Mouse (Mus musculus) CH12.LX (cell line): ENCODE measurements around the gene Prkch. TPM values are rescaled to one million over a fixed set of nuclear protein-coding genes. Genes with fewer than 3 reads are reported as not detected.
A peak's percentile ranks its signal among the peaks of the same experiment; 100 is the strongest.

ENCODE experiments used
- DNase-seq: peaks from one replicate; pipeline ENCODE4 v3.0.0-alpha.2; 2013; ENCODE audit errors: extremely low read depth
- H3K27ac ChIP-seq: 2 replicates; pipeline ENCODE4 v1.5.1; 2012; ENCODE audit warnings: low read depth, mild to moderate bottlenecking, control low read depth, moderate library complexity; ENCODE audit not compliant: insufficient read depth
- H3K27me3 ChIP-seq: replicated peaks from 2 replicates; pipeline ENCODE3; 2012; ENCODE audit warnings: inconsistent platforms
- H3K36me3 ChIP-seq, 2 experiments: replicated peaks in 1 of 2; 2 replicates each; pipeline versions ENCODE3 to v1.6.1; 2012; ENCODE audit warnings: inconsistent platforms in 1 of 2, low read length in 1 of 2, mild to moderate bottlenecking in 1 of 2, mixed read lengths in 1 of 2, moderate library complexity in 1 of 2; ENCODE audit not compliant: control insufficient read depth in 1 of 2, insufficient read depth in 1 of 2
- H3K4me1 ChIP-seq, 2 experiments: 2 replicates each; pipeline ENCODE4 v1.6.1; 2012; ENCODE audit warnings: inconsistent platforms in 1 of 2, moderate library complexity in 1 of 2; ENCODE audit not compliant: insufficient read depth in 2 of 2, control insufficient read depth in 1 of 2
- H3K4me2 ChIP-seq: 2 replicates; pipeline ENCODE4 v1.6.1; 2012; ENCODE audit warnings: low read depth, mild to moderate bottlenecking, control low read depth; ENCODE audit not compliant: poor library complexity, insufficient read depth, severe bottlenecking
- H3K4me3 ChIP-seq, 3 experiments: fragments of 150-350 bp in 1 of 3; sonication (generic) in 1 of 3; replicated peaks in 1 of 3; 2 replicates each; pipeline versions ENCODE3 to v1.5.1; 2011 to 2012; ENCODE audit warnings: low read depth in 2 of 3, low read length in 2 of 3, mild to moderate bottlenecking in 2 of 3, moderate library complexity in 2 of 3, control low read depth in 1 of 3, improper control_type of control experiment in 1 of 3, inconsistent platforms in 1 of 3, mixed read lengths in 1 of 3; ENCODE audit not compliant: poor library complexity in 1 of 3
- H3K79me2 ChIP-seq: replicated peaks from 2 replicates; pipeline ENCODE4 v1.6.1; 2012; ENCODE audit warnings: mild to moderate bottlenecking, moderate library complexity; ENCODE audit not compliant: control insufficient read depth, poor library complexity, insufficient read depth, severe bottlenecking; ENCODE audit errors: extremely low read depth
- H3K9ac ChIP-seq: 2 replicates; pipeline ENCODE4 v1.6.1; 2012; ENCODE audit warnings: low read depth, mild to moderate bottlenecking, control low read depth, moderate library complexity; ENCODE audit not compliant: insufficient read depth
- H3K9me3 ChIP-seq: replicated peaks from 2 replicates; pipeline ENCODE3; 2012; ENCODE audit warnings: low read length, inconsistent platforms, mixed read lengths
- BHLHE40 ChIP-seq: IDR thresholded peaks from 2 replicates; pipeline ENCODE4 v1.6.1; 2011; ENCODE audit warnings: mild to moderate bottlenecking, low read depth, low read length, improper control_type of control experiment
- CHD1 ChIP-seq: IDR thresholded peaks from 2 replicates; pipeline ENCODE4 v1.6.1; 2012; ENCODE audit warnings: low read depth, low read length, improper control_type of control experiment, inconsistent platforms
- CHD2 ChIP-seq: IDR thresholded peaks from 2 replicates; pipeline ENCODE4 v1.6.1; 2011; ENCODE audit warnings: low read length, improper control_type of control experiment
- E2F4 ChIP-seq: IDR thresholded peaks from 2 replicates; pipeline ENCODE4 v1.6.1; 2011; ENCODE audit warnings: low read depth, low read length, improper control_type of control experiment; ENCODE audit not compliant: insufficient replicate concordance
- ETS1 ChIP-seq: conservative IDR thresholded peaks from 2 replicates; pipeline ENCODE4 v1.6.1; 2012; ENCODE audit warnings: low read depth, mild to moderate bottlenecking, inconsistent platforms, low read length, improper control_type of control experiment, moderate library complexity
- GABPA ChIP-seq: IDR thresholded peaks from 2 replicates; pipeline ENCODE4 v1.6.1; 2012; ENCODE audit warnings: low read depth, low read length, improper control_type of control experiment, inconsistent platforms; ENCODE audit not compliant: insufficient replicate concordance
- IRF4 ChIP-seq: IDR thresholded peaks from 2 replicates; pipeline ENCODE4 v1.6.1; 2014; ENCODE audit warnings: low read depth, mild to moderate bottlenecking, inconsistent platforms, low read length, improper control_type of control experiment
- JUN ChIP-seq: IDR thresholded peaks from 2 replicates; pipeline ENCODE4 v1.6.1; 2011; ENCODE audit warnings: low read depth, mild to moderate bottlenecking, low read length, improper control_type of control experiment, moderate library complexity; ENCODE audit not compliant: insufficient read depth
- JUND ChIP-seq: conservative IDR thresholded peaks from 2 replicates; pipeline ENCODE4 v1.6.1; 2011; ENCODE audit warnings: low read depth, low read length, improper control_type of control experiment
- KAT2A ChIP-seq: IDR thresholded peaks from 2 replicates; pipeline ENCODE4 v1.6.1; 2012; ENCODE audit warnings: low read length, improper control_type of control experiment, inconsistent platforms; ENCODE audit not compliant: insufficient replicate concordance
- MAX ChIP-seq: IDR thresholded peaks from 2 replicates; pipeline ENCODE4 v1.6.1; 2011; ENCODE audit warnings: low read length, improper control_type of control experiment
- MAZ ChIP-seq: IDR thresholded peaks from 2 replicates; pipeline ENCODE4 v1.6.1; 2012; ENCODE audit warnings: low read depth, mild to moderate bottlenecking, inconsistent platforms, low read length, improper control_type of control experiment, moderate library complexity
- MEF2A ChIP-seq: IDR thresholded peaks from 2 replicates; pipeline ENCODE4 v1.6.1; 2014; ENCODE audit warnings: low read depth, mild to moderate bottlenecking, inconsistent platforms, low read length, improper control_type of control experiment, borderline replicate concordance
- NELFE ChIP-seq: IDR thresholded peaks from 2 replicates; pipeline ENCODE4 v1.6.1; 2011; ENCODE audit warnings: low read depth, low read length, improper control_type of control experiment
- NRF1 ChIP-seq: IDR thresholded peaks from 2 replicates; pipeline ENCODE4 v1.6.1; 2014; ENCODE audit warnings: low read depth, mild to moderate bottlenecking, inconsistent platforms, low read length, improper control_type of control experiment, moderate library complexity
- PAX5 ChIP-seq: IDR thresholded peaks from 2 replicates; pipeline ENCODE4 v1.6.1; 2012; ENCODE audit warnings: low read length, inconsistent platforms, mixed read lengths
- POLR2A ChIP-seq: IDR thresholded peaks from 2 replicates; pipeline ENCODE4 v1.6.1; 2011; ENCODE audit warnings: low read depth, mild to moderate bottlenecking, improper control_type of control experiment, low read length
- POLR2AphosphoS2 ChIP-seq: IDR thresholded peaks from 2 replicates; pipeline ENCODE4 v1.6.1; 2011; ENCODE audit warnings: low read depth, low read length, improper control_type of control experiment
- RAD21 ChIP-seq: IDR thresholded peaks from 2 replicates; pipeline ENCODE4 v1.6.1; 2011; ENCODE audit warnings: low read depth, mild to moderate bottlenecking, low read length, improper control_type of control experiment, moderate library complexity
- RCOR1 ChIP-seq: conservative IDR thresholded peaks from 2 replicates; pipeline ENCODE4 v1.6.1; 2012; ENCODE audit warnings: low read depth, mild to moderate bottlenecking, inconsistent platforms, low read length, improper control_type of control experiment
- SIN3A ChIP-seq: IDR thresholded peaks from 2 replicates; pipeline ENCODE4 v1.6.1; 2012; ENCODE audit warnings: low read length, improper control_type of control experiment, inconsistent platforms
- TBP ChIP-seq: conservative IDR thresholded peaks from 2 replicates; pipeline ENCODE4 v1.6.1; 2011; ENCODE audit warnings: low read depth, low read length, improper control_type of control experiment
- TCF12 ChIP-seq: IDR thresholded peaks from 2 replicates; pipeline ENCODE4 v1.6.1; 2014; ENCODE audit warnings: low read depth, mild to moderate bottlenecking, inconsistent platforms, low read length, improper control_type of control experiment
- UBTF ChIP-seq: IDR thresholded peaks from 2 replicates; pipeline ENCODE4 v1.6.1; 2012; ENCODE audit warnings: low read depth, mild to moderate bottlenecking, inconsistent platforms, low read length, improper control_type of control experiment, moderate library complexity
- ZC3H11A ChIP-seq: IDR thresholded peaks from 2 replicates; pipeline ENCODE4 v1.6.1; 2012; ENCODE audit warnings: low read depth, mild to moderate bottlenecking, inconsistent platforms, low read length, improper control_type of control experiment
- ZKSCAN1 ChIP-seq: IDR thresholded peaks from 2 replicates; pipeline ENCODE4 v1.6.1; 2012; ENCODE audit warnings: low read depth, inconsistent platforms, low read length, improper control_type of control experiment, borderline replicate concordance
- ZMIZ1 ChIP-seq: IDR thresholded peaks from 2 replicates; pipeline ENCODE4 v1.6.1; 2012; ENCODE audit warnings: low read depth, mild to moderate bottlenecking, inconsistent platforms, low read length, improper control_type of control experiment
- ZNF384 ChIP-seq: IDR thresholded peaks from 2 replicates; pipeline ENCODE4 v1.6.1; 2012; ENCODE audit warnings: low read depth, low read length, improper control_type of control experiment, inconsistent platforms
- dilution Hi-C: fragments of 300-500 bp; cut with MboI; formaldehyde crosslinking; loops from 2 replicates; pipeline ENCODE4 v1.14.3; 2020; ENCODE audit warnings: low sequenced_read_pairs; ENCODE audit not compliant: extremely low pct_unique_long_range_greater_than_20kb, extremely low pct_ligation_motif_present
- in situ Hi-C: fragments of 300-500 bp; cut with MboI; formaldehyde crosslinking; loops from 3 replicates; pipeline ENCODE4 v1.14.3; 2019; ENCODE audit warnings: low sequenced_read_pairs, low pct_ligation_motif_present, low pct_unique_long_range_greater_than_20kb, mixed read lengths
- polyA plus RNA-seq: library from polyadenylated mRNA; unstranded; fragments of >175 nt; gene quantifications from 2 replicates; pipeline ENCODE4 v1.2.1, GENCODE M21; 2012; ENCODE audit warnings: low read depth; ENCODE audit not compliant: insufficient read length
- total RNA-seq, 2 experiments: library from RNA; depleted of rRNA; stranded (reverse); fragments of 300-350 nt in 1 of 2; fragments of >200 nt in 1 of 2; gene quantifications; 2 replicates each; pipeline ENCODE4 v1.2.3; 2012 to 2014

The Prkch gene
- total and polyA plus RNA-seq, 3 experiments, result 0.76 to 2.3 (median 1.8) TPM

- no peak for TF ChIP-seq RCOR1
- no peak for TF ChIP-seq NELFE
- TF ChIP-seq ZMIZ1, result no peak
- no peak for TF ChIP-seq CHD2
- no peak for TF ChIP-seq RAD21
- no peak for TF ChIP-seq ZNF384
- TF ChIP-seq ETS1, result no peak
- TF ChIP-seq NRF1, result no peak
- TF ChIP-seq ZKSCAN1, result no peak
- no peak for TF ChIP-seq MAX
- TF ChIP-seq ZC3H11A, result no peak
- Histone ChIP-seq H3K36me3 (no peaks in the 10 kb centered on the region), H3K27me3 (no peaks in the 10 kb centered on the region), H3K79me2 (no peaks in the 10 kb centered on the region), H3K4me3 (no peak overlapping the region), H3K4me2 (no peak overlapping the region), H3K9me3 (no peaks in the 10 kb centered on the region), H3K27ac (no peak overlapping the region), H3K4me1 (peaks cover 31 to 73% of the 10 kb centered on the region in 2 experiments), H3K9ac (no peak overlapping the region)
- dilution Hi-C loops, result no loop called here
- DNase-seq, result no peak
- in situ Hi-C loops, result loop anchor here (5.0 kb wide), 1 partner anchor 32 kb away; no protein-coding TSS in a partner anchor
Observed at GRCm38 (mm10) chr12:73609676-73610545, 25.3 kb downstream of the Prkch start.

- H3K4me2 ChIP-seq, result 0 out of 2 replicates have a peak overlapping the region, but pooled peaks have one; percentile 35
- H3K27me3 ChIP-seq, result no peaks in the 10 kb centered on the region
- in situ Hi-C loops (no loop called here), dilution Hi-C loops (no loop called here)
- H3K36me3 ChIP-seq, result no peaks in the 10 kb centered on the region
- H3K4me3 ChIP-seq, result no peak overlapping the region
- no peak overlapping the region for H3K27ac ChIP-seq
- H3K79me2 ChIP-seq, result no peaks in the 10 kb centered on the region
- H3K9ac ChIP-seq, result no peak overlapping the region
- no peaks in the 10 kb centered on the region for H3K9me3 ChIP-seq
- H3K4me1 ChIP-seq, result peaks cover 31 to 70% of the 10 kb centered on the region in 2 experiments
- peak; percentile 65 for DNase-seq
- TF ChIP-seq MAX (peak; percentile 47; the same call in 1 of the 2 replicates), JUND (no peak), CHD1 (no peak), IRF4 (peak; percentile 60), BHLHE40 (peak; percentile 46; the same call in 1 of the 2 replicates), UBTF (no peak), ZKSCAN1 (no peak), ZNF384 (no peak), CHD2 (0 out of 2 replicates have a peak, but pooled peaks have one; percentile 15), KAT2A (no peak), TBP (no peak), E2F4 (no peak), POLR2A (no peak), NELFE (no peak), TCF12 (0 out of 2 replicates have a peak, but pooled peaks have one; percentile 19), ZC3H11A (no peak), JUN (no peak), MEF2A (peak; percentile 36; the same call in 1 of the 2 replicates), GABPA (no peak), PAX5 (no peak), ZMIZ1 (no peak), RAD21 (no peak), SIN3A (no peak), MAZ (no peak), ETS1 (peak; percentile 47), POLR2AphosphoS2 (no peak)
Observed at GRCm38 (mm10) chr12:73610831-73611370, 26.3 kb downstream of the Prkch start.
